Mouse (Mus musculus): ENCODE measurements around the gene Chpt1.

Chpt1 gene

DNA sequence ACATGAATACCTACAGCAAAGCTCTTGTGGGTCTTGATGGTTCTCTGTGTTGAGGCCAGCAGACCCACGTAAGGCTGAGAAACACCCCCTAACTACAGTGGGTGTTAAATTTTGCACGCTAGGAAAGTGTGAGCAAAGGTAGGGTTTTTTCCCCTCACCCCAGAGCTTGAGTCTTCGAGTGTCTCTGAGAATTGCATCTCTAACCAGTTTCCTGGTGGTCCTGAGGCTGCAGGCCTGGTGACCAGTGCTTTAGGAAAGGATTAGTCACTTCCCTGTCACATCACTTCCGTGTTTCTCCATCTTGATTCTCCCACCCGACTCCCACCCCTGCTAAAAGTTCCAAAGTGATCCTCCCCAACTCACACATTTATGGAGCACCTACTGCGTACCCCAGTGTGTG, 99.7 kb downstream of the Chpt1 start:
- DNase-seq (ENCODE audit: low read depth, low spot score): no peak

DNA sequence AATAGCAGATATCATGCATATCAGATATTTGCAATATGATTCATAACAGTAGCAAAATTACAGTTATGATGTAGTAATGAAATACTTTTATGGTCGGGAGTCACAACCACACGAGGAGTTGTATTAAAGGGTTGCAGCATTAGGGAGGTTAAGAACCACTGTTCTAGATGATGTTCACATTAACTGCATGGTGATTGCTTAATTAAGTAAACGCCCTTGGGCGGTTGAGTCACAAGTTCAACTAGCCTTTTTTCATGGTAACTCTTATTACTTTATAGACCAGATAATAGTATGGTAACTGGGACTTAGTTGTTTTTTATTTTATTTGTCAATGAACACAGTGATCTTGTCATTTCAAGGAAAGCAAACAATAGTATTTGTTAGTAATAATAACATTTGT, 100.9 kb downstream of the Chpt1 start:
- no peak for DNase-seq (ENCODE audit: low read depth, low spot score)
